Mouse (Mus musculus) brain, embryonic 14.5 days (tissue): ENCODE measurements around the gene Tmem88. TPM values are rescaled to one million over a fixed set of nuclear protein-coding genes. Genes with fewer than 3 reads are reported as not detected.
A peak's percentile ranks its signal among the peaks of the same experiment; 100 is the strongest.

ENCODE experiments used
- DNase-seq: peaks from one replicate; pipeline ENCODE4 v3.0.0-alpha.2; 2011; ENCODE audit warnings: low read depth
- CTCF ChIP-seq: fragments of 200-500 bp; IDR thresholded peaks from 2 replicates; pipeline ENCODE4 v1.5.1; 2012; ENCODE audit warnings: inconsistent platforms, mild to moderate bottlenecking, moderate library complexity, borderline replicate concordance; ENCODE audit not compliant: insufficient read depth, insufficient read length; ENCODE audit errors: extremely low read depth
- POLR2A ChIP-seq: fragments of 200-500 bp; IDR thresholded peaks from 2 replicates; pipeline ENCODE4 v1.6.1; 2012; ENCODE audit warnings: mild to moderate bottlenecking, inconsistent platforms, borderline replicate concordance; ENCODE audit not compliant: poor library complexity, insufficient read depth, insufficient read length, severe bottlenecking; ENCODE audit errors: extremely low read depth
- polyA plus RNA-seq: library from polyadenylated mRNA; depleted of rRNA; stranded (reverse); fragments of >200 nt; gene quantifications from 2 replicates; pipeline ENCODE4 v1.2.3, GENCODE M21; 2012

The Tmem88 gene
- polyA plus RNA-seq, 1 experiment = 5.7 TPM

DNA sequence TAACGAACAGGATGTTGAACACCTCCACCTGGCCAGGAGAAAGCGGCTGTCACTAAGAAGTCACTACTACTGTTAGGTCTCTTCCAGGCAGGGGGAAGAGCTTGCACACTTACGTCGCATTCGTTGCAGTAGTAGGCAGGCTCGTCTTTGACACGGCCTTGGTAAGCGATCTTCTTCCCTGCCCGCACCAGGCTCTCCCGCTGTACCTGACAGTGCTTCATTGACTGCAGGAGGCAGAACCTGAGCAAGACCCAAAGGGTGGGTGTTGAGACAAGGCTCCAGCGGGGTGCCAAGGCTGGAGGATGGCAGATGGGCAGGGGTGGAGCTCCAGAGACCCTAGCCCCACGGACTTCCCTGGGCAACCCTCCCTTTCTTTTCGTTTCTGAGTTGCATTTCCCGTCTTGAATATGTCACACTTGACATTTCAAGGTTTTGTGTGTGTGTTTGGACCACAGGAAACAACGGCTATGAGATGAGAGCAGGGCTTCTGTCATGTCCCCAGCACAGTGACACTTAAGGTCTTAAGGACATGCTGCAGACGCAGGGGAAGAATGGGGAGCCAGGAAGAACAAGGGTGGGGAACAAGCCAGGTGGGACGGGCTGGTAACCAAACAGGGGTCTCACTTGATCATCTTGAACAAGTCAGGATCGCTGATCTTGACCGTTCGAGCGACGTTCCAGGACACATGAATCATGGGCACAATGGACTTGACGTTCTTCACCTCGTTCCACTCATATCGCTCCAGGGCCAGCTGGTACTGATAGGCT lies 2.2 kb upstream of the Tmem88 start:
- DNase-seq = no peak
- TF ChIP-seq CTCF (no peak), POLR2A (no peak)

DNA sequence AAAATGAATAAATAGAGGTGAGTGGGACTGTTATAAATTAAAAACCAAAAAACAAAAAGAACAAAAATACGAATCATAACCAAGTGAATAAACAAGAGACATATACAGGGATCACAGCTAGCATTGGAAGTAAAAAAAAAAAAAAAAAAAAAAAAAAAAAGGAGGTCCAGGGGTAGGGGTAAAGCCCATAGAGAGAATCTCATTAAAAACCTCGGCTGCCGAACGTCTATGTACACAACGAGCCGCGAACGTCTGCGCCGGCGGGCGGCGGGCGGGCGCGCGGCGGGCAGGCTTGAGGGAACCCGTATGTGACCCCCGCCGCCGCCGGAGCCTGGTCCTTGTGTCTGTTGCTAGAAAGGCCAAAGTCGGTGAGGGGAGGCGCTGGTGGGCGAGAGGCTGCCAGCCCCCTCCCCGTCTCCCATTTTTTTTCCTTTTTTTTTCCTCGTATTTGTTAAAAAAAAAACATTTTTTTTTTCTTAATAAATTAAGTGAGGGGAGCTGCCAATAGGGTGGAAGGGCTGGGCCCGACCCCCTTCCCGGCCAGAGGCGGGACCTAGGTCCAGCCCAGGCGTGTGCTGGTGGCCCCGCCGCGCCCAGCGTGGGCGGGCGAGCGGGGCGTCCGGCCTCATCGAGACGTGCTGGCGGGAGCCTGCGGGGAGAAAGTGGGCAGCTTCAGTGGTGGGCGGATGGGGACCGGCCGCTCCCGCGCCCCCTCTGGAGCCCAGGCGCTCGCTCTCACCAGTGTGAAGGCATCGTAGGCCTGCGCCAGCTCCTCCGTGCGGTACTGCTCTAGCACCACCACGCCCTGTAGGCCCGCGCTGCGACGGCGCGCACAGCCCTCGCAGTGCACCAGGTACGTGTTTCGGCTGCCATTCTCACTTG lies 1.4 kb upstream of the Tmem88 start:
- TF ChIP-seq POLR2A (no peak), CTCF (no peak)
- DNase-seq = peak; percentile 39

DNA sequence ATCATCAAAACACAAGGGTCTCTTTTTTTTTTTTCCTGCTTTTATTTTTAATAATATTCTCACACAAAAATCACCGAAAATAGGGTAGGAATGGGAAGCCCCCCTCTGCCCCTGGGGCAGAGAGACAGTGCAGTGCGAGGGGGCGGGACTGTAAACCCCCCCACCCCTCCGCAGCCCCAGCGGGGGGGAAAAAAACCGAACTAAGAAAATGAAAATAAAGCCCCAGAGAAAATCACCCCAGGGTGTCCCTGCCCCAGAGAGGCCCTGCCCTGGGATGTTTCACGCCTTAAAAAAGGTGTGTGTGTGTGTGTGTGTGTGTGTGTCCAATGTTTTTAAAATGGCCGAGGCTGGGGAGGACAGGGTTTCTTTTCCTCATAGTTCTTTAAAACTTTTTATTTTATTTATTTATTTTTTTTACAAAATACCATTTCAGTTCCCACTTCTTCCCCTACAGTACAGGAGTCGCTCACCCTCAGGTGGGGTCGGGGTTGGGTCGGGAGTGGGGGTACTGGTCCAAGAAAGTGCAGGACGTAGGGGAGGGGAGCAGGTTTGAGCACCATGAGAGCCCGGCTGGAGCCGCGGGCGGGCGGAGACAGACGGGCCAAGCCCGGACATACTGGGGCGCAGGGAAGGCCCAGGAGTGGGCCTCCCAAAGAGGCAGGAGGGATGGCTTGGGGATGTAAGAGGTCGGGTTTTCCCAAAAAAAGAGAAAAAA lies 609 bp upstream of the Tmem88 start:
- DNase-seq = no peak
- no peak for TF ChIP-seq POLR2A
- no peak for TF ChIP-seq CTCF

DNA sequence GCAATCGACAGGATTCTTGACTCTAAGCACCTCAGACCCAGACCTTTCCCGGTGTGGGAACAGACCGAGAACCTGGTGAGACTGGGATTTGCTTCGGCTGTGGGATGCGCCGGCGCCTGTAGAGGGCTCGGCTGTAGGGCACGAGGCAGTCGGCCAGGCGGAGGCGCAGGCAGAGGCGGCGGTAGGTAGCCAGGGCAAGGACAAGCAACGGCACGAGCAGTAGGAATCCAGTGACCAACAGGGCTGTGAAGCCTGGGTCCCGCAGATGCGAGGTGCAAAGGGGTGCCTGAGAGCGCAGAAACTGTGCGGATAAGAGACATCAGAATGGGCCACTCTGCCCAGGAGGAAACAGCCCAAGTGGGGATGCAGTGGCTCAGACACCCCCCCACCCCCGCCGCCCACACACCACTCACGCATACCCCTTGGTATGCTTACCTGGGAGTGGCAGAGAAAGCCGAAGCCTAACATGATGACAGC lies 415 bp downstream of the Tmem88 start:
- TF ChIP-seq CTCF (no peak), POLR2A (no peak)

DNA sequence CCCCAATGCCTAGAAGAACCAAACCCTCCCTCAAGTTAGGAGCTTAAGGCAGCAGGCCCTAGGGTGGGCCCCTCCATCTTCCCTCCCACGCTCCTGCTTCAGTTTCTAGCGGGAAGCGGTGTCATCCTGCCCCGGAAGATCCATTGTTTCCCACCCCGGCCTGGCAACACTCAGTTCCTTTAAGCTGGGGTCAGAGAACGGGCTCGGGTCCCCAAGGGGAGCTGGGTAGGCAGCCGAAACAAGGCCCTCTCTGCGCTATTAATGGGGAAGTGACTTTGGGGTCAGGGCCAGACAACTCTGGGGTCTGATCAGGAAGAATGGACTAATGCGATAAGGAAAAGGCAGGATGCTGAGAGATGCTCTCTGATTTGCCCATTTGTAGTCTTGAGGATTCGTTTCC lies 1.3 kb downstream of the Tmem88 start:
- DNase-seq = no peak
- TF ChIP-seq CTCF = no peak
- TF ChIP-seq POLR2A = no peak

More for the DNA sequence above, 415 bp downstream of the Tmem88 start:
- DNase-seq = no peak

DNA sequence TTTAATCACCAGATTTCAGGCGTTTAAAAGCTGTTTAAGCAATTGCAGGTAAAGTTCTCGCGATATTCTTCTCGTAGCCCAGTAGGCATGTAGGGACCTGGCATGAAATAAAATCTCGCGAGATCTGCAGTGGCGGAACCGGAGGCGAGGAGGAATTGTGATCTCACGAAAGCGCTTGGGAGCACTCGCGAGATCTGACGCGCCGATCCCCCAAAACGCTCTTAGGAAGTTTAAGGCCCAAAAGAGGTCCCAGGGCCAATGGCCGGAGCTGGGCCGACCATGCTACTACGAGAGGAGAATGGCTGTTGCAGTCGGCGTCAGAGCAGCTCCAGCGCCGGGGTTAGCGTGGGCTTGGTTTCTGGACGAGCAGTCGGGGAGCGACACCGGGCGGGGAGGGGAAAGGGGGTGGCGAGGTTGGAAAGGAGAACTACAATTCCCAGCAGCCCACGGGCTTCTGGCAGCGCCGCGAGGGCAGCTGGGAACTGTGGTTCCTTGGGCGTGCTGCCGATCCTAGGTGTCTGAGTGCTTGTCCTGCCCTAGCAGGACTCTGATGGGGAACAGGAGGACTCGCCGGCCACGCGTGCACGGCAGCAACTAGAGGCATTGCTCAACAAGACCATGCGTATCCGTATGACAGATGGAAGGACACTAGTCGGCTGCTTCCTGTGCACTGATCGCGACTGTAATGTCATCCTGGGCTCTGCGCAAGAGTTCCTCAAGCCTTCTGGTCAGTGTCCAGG lies 2.2 kb downstream of the Tmem88 start:
- no peak for TF ChIP-seq CTCF
- no peak for TF ChIP-seq POLR2A
- DNase-seq = peak; percentile 100

DNA sequence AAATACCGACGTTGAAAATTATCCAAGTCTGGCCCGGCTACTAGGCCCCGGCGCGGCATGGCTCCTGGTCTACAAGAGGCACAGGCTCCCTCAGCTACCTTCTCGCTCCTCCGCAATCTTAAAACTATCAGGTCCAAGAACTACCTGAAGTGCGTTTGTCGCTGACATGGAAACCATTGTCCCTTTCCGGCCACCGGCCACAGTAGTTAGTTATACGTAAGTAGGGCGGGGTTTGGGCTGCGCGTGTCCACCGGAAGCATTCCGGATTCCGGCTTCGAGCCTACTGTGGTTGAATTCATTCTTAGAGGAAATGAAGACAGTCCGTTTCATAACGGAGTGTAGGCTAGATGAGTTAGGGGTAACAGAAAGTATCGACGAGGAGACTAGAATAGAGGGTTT lies 2.8 kb downstream of the Tmem88 start, which contains the start of the genes Naa38 and Cyb5d1:
Gene Naa38 (plus strand): TSS at position 253 of the 399 bp plus-strand sequence.
Gene Cyb5d1 (minus strand): TSS at position 397 of the 399 bp plus-strand sequence.
- peak; percentile 97 for DNase-seq

DNA sequence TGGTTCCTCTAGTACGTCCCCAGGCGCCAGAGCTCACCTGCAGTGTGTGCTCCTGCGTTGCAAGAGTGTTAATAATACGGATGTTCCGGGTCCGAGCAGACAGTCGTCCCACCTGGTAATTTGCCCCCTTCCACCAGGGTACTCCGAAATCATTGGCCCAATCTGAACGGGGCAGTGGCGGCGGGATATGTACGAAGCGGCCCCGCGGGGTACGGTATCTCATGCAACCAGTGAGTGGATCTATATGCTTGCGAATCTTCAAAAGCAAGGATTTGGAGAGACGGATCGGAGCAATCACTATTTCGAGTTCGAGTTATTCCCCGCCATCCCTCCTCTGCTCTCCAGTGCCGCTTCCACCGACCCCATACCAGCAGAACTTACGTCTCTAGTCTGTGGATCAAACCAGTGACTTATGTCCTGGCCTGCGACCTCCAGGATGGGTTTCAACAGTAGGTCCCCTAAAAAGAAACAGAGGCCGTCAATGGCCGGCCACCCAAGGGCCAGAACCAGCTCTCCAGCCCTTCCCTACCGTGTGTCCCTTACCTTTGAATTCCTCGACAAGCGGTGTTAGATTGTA lies 3.4 kb downstream of the Tmem88 start:
- DNase-seq = peak; percentile 44

DNA sequence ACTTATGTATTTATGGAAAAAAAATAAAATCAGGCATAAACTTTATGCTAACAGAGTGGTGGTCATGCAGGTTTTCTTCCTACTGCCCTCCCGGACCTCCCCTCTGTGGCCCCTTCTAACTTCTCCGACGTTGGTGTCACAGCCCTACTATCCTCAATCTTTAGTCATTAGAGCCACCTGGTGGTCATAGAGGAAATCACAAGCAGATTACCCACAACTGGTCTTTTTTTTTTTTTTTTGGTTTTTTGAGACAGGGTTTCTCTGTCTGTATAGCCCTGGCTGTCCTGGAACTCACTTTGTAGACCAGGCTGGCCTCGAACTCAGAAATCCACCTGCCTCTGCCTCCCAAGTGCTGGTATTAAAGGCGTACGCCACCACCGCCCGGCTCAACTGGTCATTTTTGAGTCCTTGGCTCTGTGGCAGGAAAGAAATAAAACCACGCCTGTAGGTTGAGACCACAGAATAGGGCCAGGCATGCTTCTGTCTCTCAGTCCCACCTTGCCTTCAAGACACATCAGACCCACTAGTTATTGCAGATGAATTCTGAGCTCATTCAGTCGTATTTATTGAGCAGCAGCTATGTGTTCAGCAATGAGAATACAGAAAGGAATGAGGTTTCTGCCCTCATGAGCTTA lies 7.5 kb downstream of the Tmem88 start:
- TF ChIP-seq CTCF (peak; percentile 59; the same call in 1 of the 2 replicates), POLR2A (no peak)
- peak; percentile 84 for DNase-seq

DNA sequence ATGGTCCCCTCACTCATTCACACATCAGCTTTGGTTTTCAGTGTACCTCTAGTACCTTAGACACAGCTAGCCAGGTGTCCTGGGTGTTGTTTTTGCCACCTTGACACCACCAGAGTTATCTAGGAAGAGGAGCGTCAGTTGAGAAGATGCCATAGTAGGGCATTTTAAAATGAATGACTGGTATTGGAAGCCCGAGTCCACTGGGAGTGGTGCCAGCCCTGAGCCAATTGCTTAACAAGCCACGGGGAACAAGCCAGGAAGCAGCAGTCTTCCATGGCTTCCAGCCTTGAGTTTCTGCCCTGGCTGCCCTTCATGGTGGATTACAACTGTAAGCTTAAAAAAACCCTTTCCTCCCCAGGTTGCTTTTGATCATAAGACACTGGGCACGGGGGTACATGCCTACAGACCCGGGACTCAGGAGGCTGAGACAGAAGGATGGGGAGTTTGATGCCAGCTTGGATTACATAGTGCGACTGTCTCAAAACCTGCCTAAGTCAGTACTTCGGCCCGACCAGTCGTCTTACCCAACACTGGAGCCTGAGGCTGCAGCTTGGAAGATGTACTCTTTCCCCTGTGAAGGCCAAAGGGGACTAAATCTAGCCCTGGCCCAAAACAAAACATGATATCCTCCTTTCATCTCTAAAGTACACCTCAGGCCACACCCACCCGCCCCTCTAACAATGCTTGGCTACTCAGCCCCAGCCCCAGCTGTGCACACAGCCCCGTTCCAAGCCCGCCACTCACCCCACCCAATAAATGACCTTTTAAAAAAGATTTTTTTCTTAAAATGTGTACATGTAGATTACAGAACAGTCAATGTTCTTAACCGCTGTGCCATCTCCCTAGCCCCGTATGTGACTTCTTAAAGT lies 8.3 kb downstream of the Tmem88 start:
- DNase-seq = no peak
- no peak for TF ChIP-seq POLR2A
- no peak for TF ChIP-seq CTCF
